Mouse (Mus musculus) telencephalon, adult 2 months (tissue): ENCODE measurements around the gene Fyn.

Experiments
- DNase-seq: peaks from one replicate; pipeline ENCODE4 v3.0.0-alpha.2; 2011; ENCODE audit warnings: low read depth, low spot score

Gene Fyn

DNA sequence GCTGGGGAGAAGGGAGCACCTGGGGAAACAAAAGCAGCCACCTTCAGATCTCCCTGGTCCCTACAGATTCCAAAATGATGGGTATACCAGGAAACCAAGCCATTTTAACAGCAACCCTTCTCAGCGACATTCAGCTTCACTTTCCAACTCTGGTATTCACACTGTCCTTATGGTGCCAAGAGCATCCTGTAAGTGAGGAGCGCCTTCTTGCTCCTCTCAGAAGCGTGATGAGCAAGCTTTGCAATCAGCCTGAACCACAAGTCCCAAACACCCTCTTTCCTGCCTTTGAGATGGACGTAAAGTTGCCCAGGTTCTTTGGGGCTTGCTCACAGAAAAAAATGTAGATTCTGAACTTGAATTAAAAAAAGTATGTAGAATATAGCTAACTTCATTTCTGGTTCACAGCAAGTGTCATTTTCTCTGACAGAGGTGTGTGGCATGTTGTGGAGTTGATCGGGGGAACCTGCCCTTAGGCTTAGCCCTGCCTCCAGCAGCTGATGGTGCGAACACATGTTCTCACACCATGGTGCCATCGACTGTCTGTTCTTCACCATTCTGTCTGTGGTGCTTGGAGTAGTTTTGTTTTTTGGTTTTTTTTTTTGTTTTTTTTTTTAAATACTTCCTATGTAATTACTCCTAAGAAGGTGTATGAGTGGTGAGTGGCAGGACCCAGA lies 102.5 kb downstream of the Fyn start:
- DNase-seq = no peak

DNA sequence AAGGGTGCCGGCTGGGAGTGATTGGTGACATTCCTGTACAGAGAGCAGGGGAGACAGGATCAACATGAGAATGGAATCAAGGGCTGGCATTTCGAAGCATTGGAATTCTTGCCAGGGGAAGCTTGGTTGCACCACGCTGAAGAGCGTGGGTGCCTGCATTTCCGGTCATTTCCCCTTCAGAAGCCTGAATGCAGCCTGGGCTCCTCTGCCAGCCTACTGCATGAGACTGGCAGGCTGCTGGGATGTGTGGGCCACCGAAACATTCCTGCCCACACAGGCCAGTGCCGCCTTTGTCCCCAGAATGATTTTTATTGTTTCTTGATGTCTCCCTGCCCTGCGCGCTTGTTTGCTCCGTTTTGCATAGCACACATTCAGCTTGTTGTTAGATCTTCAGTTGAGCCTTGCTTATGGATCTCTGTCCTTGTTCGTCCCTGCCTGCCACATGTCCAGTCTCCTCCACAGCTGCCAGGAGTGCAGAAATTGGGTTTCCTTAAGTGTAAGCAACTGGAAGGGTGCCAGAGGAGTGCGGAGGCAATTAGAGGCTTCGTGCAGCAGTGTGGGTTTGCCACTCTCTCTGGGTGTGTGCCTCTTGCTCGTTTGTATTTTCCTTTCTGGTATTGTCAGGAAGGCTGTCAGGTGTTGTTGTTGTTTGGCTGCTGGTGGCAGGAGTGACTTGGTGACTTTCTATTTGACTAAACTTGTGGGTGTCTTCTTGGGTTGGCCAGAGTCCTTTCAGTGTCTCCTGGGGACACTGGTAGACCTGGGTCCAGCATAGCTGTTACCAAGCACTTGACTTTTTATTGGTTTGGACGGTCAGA lies 103.3 kb downstream of the Fyn start:
- DNase-seq = no peak

DNA sequence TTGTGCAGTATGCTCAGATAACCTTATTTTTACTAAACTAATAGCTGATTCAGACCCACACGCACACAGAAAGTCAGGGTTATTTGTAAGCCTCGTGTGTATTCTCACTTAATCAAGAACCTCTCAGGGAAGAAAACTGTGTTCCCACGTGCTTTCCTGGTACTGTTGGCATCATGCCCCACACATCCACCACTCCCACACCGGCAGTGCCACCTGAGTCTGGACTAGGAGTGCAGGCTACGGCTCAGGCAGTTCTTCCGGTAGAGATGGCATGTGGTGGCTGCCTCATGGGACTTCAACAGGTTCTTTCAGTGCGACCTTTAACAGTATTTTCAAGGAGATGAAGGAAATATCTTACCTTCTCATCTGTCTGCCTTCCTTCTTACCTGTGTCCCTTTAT lies 104.3 kb downstream of the Fyn start:
- no peak for DNase-seq

DNA sequence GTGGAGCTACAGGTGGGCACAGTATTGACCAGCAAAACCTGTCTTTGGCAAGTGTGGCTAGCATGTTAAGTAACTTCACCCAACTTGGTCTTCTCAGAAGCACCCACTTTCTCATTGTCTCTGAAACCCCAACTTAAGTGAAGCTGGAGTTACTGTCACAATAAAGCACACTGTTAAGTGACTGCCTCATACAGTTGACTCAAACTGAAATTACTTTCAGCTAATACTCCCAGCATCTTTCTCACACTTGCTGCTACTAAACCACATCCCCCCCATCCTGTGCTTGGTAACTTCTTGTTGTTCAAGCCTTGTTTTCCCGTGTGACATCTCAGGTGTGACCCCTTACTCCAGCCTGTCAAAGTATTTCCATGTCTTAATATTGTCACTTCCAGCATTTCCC lies 110.7 kb downstream of the Fyn start:
- DNase-seq = no peak

DNA sequence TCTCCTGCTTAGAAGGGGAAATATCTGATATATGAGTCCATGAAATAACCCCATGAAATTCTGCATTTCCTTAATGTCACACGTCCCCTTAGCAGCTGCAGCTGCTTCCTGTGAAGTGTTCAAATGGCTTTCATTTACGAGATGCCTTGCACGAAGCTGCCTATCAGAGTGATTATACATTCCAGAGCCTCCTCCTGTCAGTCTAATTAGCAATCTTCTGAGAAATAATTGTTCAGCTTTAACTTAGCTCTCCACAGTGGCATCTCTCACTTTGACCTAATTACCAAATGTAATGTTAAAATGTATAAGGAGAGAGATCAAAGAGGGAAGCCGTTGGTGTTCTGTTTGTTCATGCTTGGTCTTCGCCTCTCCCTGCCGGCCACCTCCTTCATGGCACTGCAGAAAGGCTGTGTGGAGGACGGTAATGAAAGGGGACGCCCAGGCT lies 115.7 kb downstream of the Fyn start:
- DNase-seq = no peak

DNA sequence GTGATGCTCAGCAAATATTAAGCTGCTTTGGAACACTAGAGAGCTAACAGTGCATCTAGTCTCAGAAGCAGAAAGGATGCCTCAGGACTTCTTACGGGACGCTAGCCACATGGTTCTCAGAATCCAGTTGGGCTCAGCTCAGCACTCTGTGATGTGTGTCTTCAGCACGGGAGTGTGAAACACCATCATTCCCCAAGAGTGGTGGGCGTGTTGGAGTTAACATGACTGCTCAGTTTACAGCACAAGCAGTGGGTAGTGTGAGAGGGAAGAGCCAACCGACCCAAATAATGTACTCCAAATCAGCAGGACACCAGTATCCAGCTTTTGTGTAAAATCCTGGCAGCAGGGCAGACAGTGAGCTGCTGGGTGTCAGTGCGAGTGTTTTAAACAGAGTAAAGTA lies 116.2 kb downstream of the Fyn start:
- DNase-seq = peak; percentile 42

DNA sequence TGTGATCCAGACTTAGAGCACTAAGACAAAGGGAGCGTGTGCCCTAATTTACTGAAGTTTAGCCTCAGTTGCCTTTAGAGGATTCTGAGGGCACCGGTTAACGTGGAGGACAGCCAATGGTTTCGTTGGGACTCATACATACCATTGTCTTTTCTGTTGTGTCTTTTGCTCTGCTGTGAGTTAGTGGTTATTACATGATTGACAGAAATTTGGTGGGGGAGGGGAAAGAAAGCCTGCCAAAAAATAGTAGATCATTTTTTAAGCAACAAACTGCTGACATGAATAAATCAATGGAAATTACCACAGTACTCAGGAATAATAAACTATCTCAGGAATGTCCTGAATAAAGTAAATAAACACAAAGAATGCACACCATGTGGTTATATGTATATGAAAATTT lies 117.3 kb downstream of the Fyn start:
- no peak for DNase-seq

DNA sequence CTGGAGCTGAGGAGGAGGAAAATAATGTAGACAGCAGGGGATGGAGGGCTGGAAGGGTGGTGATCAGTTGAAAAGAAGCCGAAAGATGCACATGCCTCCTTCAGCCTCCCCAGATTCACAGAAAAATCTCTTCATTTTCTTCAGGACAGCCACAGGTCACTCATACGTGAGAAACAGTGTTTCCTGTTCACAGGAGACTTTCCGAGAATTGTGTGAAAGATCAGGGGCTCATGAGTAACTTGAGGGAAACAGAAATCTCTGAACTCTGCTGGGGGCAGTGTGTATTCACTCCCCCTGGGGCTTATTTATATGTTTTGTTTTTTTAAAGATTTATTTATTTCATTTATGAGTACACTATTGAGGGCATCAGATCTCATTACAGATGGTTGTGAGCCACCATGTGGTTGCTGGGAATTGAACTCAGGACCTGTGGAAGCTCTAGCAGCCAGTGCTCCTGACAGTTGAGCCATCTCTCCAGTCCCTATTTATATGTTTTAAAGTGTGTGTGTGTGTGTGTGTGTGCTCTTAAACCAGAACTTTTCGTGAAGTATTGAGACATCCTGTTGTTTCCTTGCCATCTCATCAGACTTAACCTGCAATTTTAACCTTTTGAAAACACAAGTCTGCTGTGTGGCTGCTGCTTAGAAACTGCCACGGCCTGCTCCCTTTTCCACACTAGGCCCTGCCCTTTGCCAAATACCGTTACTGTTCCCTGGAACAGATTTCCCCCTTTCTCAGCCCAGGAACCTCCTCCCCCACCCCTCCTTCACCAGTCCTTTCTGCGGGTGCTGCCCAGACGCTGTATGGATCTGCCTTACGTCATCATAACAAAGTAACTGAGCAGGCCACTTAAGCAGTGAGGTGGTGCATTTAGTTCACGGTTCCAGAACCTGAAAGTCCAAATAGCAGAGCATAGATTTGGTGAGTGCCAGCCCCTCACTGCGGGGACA lies 118.1 kb downstream of the Fyn start:
- no peak for DNase-seq

DNA sequence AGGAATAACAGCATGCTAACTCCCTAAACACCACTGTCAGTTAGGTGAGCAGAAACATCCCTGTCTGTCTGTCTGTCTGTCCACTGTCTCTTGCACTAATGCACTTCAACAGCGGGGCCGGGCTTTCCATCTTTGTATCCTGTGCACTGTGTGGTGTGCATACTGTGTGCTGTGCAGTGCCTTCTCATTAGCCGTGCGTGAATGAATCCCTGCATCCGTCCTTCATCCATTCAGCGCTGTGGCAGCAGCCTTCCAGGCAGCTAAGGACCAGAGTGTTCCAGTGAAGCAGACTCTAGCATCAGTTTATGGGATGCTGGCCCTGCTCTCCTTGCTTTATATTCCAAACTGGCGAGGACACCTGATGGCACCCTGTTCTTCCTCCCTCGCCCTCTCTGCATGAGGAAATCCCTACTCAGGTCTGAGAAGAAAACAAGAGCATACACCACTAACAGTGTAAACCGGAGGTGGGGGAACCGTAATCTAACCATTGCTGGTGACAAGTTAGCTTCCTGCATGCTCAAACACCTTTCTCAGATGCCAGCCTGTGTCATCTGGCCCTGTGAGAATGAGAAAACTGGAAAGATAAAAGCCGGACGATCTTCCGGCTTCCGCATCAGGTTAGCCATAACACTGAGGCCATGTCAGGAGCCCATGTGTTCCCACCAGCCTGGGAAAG lies 119.2 kb downstream of the Fyn start:
- no peak for DNase-seq

DNA sequence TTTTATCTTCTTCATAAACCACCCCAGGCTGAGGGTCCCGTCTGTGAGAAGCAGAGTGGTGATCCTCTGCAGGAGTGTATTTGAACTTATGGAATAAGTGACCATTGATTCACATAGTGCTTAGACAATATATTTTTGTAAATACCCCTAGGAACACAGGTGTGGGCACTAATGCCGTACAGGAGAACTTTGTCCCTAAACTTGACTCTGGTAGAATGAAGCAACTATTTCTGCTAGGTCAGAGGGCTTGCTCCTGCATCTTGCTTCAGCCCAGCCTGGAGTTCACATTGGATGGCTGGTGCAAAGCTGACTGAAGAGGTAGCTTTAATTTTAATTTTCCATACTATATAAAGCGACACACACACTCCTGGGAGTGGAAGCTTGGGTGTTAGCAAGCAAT lies 119.9 kb downstream of the Fyn start:
- DNase-seq = no peak

DNA sequence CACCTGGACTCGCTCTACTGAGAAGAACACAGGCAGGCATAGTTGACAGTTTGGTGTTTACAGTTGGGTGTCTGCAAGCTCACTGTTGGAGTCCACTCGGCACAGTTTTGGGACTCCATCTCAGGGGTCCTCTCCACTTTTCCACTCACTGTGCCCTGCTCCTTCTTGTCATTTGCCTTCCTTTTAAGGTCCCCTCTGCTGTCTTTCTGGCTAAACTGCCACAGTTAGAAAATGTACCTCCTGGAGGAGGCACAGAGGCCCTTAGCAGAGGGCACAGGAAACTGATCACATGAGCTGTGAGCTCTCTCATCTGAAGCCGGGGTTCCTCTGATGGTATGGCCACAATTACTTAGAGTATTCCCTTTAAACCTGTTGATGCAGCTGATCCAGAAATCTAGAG lies 120.3 kb downstream of the Fyn start:
- no peak for DNase-seq

DNA sequence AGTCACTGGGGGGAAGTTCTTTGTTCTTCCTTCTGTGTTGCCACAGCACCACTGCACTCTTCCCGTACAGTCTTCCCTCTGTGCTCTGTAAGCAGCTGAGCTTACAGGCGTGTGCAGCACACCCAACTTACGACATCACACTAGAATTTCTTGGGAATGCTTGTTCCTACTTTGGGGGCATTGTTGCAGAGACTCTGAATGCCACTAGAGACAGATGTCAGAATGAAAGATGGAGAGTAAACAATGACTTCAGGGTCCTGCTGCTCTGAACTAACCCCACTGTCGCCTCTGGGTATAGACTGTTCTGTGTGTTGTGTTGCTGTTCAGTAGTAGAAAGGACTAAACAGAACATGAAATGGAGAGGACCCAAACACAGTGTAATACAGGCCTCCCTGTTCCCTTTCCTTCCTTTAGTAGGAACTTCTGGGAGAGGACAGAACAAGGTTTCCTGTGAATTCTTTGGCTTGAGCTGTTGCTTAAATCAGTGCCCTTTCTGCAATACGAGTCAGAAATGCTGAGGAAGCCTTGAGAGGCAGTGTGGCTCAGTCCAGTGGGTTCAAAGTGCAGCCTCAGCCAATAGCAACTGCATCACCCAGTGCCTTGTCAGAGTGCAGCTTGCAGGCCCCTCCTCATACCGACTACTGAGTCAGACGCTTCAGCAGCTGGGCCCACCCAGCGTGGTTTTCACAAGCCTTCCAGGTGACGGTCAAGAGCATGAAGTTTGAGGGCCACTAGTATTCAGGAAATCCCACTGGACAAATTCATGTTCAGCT lies 121.9 kb downstream of the Fyn start:
- no peak for DNase-seq

DNA sequence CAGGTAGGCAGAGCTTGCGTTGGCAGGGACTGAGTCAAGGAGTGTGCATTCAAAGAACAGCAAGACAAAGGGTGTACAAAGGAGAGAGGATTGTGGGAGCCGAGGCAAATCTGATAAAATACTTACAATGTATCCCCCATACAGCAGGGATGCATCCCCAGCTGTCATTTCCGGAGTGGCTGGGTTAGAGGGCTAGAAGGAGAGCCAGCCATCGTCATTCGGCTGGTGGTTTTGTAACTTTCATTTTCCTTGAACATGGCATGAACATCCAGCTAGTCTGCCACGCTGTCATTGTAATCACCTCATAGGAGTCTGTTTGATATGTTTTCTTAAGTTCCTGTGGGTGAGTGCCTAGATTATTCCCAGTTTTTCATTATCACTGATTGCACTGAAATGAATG lies 123.5 kb downstream of the Fyn start:
- DNase-seq = no peak

DNA sequence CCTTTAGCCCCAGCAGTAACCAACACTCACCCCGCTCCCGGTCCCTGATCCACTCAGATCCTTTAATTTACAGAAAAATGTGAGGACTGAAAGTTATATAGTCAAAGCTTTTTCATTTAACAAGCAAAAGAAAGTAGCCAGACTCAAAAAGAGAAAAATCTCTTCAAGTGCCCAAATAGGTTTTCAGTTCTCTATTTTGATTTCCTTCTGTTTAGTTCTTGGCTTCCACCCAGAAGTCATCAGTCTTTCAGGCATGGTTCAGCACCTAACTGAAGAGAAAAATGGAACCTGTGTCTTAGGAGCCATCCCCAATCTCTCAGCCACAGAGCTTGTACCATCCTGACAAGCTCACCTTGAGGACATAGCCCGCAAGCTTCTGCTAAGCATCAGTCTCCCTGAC lies 124.4 kb downstream of the Fyn start:
- no peak for DNase-seq

DNA sequence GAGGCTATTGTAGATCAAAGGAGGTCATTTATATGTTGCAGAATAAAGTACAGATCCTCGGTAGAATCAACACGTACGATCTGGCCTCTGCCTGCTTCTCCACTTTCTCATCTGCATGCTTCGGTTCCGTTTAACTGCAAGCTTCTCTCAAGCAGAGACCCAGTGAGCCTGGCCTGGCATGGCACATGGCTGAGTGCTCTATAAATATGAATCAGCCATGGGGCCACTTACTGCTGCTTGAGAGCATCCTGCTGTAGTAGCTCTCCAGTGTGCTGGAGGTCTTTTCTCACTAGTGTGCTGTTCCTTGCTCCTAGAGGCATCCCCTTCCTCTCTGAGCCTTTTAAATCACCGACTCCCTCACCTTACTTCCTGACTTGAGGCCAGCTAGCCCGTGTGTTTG lies 130.0 kb downstream of the Fyn start:
- DNase-seq = no peak

DNA sequence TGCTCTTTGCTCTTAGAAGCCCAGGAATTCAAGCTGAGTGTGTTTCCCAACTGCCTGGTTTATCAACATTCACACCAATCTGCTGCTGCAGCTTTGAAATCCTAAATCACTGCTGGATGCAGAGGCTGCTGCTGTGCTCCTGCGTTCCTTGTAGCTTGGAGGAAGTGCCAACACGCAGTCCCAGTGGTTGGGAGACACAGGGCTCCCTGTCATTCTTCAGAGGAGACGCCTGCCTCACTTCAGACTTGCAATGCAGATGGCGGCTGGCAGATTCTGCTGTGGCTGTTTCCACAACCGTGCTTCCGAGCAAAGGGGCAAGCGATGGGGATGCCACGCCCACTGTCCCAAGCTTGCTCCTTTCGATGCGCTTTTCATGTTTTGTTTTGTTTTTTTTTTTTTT lies 132.9 kb downstream of the Fyn start:
- DNase-seq = no peak

DNA sequence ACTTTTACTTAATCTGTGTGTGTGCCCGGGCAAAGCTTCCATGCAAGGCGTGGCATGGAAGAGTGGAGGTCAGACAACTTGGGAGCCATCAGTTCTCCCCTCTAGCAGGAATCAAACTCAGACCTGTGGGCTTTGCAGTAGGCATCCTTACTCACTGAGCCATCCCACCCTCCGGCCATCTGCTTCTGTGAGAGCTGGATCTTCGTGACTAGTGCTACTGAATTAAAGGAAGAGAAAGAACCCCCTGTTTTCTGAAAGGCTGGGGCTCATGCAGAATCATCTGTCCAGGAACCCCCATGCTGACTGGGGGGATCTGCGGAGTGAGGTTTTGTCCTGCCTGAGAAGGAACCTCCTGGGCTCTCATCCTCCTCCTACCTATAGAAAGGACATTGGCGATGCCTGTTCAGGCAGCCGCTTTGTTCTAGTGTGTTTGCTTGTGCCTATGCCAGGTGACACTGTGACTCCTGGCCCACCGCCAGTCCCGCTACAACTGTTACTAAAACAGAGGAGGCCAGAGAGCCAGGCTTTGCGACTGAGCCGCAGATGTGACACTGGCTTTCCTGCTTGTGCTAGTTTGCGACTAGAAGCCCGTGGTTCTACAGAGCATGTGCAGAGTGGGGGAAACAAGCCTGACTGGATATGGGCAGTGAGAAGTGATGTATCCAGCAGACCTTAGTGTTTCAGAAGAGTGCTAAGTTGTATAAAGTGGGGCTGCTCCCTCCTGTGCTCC lies 133.5 kb downstream of the Fyn start:
- no peak for DNase-seq

DNA sequence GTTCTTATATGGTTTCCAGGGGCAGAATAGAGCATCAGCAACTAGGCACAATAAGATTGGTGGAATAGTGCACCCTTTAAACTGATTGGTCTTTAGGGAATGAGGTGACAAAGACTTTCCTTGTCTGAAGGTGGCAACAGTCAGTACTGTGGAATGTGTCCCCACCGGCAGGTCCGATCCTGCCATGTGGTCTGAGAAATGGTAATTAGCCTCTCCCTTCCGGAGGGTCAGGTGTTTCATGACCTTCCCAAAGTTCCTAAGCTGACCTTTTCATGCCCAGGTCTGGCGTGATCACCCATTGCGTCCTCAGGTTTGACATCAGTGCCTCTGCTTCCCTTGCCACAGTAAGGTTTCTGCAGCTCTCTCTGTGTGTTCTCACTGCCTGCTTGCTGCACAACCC lies 134.7 kb downstream of the Fyn start:
- DNase-seq = no peak

DNA sequence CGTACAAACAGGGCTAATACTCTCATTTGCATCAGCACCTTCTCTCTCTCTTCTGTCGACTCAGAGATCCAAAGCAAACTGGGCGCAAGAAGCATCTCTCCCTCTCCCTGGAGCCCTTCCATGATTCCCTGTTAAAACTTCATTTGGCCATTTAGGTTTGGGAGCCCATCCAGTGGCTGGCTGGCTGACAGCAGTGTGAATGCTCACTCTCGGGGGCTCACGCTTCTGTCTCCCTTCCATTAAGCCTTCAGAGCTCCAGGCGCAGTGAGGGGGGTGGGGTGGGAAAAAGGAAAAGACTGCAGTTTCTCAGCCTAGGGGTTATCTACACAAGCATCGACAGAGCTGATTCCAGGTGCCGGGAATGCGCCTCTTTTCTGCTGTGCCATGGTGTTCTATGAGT lies 136.4 kb downstream of the Fyn start:
- no peak for DNase-seq

DNA sequence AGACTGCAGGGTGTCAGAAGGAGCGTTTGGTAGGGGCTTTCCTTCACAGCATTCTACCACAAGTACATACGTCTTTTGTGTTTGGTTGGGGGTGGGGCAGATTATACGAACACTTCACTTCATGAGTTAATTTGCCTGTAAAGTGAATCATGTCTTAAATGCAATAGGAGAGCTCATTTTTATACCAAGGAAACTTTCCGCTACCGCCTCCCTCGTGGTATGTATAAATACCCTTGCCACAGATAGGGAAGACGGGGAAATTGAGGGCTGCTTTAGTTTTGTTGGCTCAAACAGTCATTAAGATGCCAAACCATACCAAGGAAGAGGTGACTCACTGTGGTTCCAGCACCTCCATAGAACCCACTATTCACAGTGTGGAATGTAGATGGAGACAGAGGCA lies 137.0 kb downstream of the Fyn start:
- peak; percentile 38 for DNase-seq
